Mouse (Mus musculus) kidney, postnatal 14 days (tissue): Measurements from ENCODE around the gene Nell2.
A peak's percentile ranks its signal among the peaks of the same experiment; 100 is the strongest.

ENCODE experiments used
- DNase-seq: peaks from one replicate; pipeline ENCODE4 v3.0.0; 2022; ENCODE audit warnings: mixed read lengths

The Nell2 gene

DNA sequence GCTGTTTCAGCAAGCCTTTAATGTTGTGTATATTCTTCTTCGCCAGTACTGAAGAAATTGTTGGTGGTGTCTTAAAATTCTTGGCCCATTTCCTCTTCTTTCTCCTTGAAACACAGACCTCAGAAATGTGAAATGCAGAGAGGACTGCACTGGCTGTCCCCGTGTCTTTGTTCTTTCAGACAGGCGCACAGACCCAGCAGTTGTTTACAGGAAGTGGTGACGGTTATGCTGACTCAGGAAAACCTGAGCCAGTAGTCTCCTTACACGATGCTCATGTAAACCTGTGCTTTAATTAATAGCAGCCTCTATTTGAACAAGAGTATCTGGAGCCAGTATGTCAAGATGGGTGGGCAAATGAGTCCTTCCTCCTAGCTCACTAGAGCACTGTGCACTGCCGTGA is 61.2 kb downstream of the Nell2 start:
- DNase-seq, result peak; percentile 14

DNA sequence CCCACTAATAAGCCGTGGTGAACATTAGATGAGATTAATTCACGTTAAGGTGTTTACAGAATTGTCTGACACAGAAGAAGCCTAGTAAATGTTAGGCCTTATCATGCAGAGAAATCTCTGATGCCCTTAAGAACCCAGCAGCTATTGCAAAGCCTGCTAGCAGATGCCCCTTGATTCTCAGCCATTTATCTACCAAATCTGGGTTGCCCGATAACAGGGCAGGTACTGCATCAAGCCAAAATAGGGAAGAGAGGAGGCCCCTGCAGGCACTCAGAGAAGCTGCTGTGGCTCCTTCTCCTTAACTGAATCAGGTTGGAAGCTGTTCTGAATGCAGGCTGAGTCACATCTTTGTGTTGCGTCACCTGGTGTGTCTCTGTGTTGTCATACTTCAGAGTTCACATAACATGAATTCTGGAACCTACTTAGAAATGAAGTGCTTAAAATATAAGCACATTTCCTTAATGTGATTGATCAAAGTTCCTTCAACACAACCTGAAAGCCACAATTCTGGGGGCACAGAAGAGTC is 68.3 kb downstream of the Nell2 start:
- no peak for DNase-seq

DNA sequence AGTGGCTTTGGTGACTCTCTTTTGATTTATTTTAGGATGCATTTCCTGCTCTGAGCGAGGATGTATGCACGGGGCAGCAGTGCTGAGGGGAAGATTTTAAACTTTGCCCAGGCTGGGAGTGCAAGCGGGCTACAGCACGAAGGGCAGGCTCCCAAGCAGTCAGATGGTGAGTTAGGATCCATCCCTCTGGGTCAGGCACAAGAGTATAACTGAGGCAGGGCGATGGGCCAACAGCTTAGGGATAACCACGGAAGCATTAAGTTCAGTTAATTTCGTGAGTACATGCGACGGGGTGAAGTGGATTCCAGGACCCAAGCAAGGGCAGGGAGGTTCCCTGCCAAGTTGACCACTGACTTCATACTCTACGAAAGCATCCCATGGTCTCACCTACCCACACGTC is 83.8 kb downstream of the Nell2 start:
- no peak for DNase-seq

DNA sequence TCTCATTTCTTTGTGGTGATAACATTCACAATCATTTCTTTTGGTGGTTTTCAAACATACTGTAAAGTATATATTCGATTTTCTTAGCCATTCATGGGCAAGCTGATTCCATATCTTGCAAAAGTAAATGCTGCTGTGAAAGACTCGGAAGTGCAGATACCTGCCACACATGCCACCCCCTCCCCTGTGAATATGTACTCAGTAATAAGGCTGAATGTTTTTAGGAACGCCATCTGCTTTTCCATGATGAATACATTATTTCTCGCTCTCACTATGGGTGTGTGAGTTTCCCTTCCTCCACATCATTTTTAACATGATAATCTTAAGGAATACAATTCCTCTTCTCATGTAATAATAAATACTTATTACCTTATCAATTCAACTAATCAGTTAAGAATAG is 90.6 kb downstream of the Nell2 start:
- no peak for DNase-seq

DNA sequence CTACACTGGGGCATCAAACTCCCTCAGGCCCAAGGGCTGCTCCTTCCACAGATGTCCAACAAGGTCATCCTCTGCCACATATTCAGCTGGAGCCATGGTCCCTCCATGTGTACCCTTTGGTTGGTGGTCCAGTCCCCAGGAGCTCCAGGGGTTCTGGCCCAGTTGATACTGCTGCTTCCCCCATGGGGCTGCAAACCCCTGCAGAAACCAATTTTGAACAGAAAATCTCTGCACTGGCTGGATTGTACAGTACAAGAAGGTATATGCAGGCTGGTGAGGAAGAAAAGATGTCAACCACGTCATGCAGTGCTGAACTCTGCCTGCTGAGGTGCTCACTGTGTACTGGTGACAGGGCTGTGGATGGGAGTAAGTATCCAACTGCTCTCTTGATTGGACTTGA is 92.1 kb downstream of the Nell2 start:
- DNase-seq, result no peak

DNA sequence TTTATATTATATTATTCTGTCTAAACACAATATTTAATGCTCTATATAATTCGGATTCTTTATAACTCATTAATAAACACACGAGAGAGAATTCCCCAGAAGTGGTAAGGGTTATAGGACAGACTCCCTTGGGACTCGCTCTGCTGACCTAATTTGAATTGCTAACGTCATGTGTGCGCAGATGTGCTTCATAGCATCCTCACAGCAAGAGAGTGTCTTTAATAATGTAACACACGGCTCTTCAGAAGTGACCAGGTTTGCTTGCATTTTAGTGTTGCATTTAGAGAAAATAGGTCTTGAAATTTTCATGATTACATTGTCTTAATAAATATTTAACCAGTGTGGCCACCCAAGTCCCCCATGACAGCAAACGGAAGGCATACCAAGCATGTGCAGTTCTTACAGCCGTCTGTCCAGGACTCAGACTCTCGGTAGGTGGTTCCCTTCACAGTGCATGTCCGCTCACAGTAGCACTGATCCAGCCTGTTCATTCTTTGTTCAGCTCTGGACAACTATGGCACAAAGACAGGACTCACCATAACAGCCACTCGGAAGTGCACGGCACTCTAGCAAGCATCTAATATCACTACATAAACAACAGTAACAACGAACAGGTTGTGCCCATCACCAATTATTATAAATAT is 97.1 kb downstream of the Nell2 start:
- DNase-seq, result no peak

DNA sequence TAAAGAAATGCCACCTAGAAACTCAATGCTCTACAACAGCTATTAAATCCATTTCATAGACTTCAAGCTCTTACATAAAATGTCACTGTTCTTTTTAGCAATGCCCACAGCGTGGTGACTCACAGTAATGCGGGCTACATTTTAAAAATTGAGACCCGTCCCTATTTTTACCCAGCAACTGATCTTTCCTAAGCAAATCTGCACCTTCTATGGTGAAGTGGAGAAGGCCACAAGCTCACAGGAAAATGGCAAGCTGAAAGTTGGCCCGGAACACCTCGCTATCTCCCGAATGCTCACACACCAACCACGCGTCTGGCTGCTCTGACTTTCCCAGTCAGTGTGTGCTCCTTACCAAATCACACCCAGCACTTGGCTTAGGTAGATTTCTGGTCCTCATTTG is 98.4 kb downstream of the Nell2 start:
- DNase-seq, result no peak

DNA sequence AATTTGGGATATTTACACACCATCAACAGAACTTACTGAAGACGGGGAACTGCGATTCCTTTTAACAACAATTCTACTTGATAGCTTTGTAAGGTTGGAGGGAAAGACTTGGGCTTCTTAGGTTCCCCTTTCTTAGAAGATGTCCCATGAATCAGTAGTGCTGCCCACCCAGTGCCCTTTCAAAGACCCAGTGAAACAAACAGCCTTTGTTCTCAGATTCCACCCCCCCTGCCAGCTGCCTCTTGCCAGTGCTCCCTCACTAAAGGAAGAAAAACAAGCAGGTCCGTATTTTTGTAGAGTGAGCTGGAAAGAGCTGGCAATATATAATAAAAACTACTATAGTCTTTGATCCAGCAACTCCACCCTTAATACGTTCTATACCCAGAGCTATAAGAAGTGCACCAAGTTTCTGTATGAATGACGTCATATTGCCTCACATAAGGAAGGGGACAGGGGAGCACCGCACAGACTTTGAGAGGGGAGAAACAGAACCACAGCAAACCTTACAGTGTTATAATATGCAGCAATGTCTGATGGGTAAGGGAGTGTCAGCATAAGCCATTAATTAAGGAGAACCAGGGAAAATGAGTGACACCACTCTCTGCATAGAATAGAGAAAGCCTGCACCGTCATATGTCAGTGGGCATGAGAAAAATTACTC is 100.2 kb downstream of the Nell2 start:
- no peak for DNase-seq

DNA sequence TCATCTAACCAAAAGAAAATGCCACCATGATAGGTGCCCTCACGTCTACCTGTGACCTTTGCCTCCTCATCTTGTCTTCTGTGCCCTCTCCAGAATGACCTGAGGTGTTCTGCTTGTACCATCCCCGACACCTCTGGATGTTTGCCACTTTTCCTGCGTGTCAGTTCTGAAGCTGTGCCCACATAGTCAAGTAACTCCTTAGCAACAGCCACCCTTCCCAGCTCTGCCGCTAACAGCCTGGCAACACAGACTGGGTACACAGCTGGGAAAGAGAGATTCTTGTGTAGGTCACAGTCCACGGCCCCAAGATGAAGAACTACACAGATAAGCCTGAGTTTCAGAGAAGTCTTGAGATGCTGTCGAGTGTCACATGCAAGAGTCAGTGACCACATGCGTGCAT is 103.3 kb downstream of the Nell2 start:
- DNase-seq, result no peak

DNA sequence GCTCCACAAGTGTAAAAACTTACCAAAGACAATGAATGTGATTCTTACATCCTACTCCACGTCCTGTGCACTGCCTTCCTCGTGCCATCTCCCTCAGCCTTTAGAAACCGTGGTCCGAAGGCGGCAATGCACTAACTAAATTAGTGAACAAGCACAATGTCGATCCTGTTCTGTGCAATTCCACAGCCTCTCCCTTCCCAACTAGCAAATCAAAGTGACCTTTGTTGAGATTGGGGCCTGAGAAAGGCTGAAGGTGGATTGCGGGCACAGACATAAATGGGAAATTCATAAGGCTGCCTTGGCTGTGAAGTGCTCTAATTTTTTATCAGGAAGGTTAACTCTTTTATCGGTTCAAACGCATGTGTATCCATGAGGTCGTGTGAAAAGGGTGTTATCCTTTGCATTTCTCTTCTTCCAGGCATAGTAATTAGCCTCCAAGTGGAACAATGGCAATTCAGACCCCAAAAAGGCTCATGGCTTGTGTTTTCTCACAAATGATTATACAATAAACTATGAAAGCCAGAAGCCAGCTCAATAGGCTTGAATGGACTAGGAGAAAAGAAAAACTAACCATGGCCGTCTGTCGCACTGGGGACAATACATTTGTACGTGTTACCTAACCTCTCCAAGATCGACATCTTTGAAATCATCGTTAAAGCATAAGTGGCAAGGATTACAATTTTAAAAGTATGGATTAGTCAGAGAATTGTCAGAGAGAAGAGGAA is 106.0 kb downstream of the Nell2 start:
- no peak for DNase-seq

DNA sequence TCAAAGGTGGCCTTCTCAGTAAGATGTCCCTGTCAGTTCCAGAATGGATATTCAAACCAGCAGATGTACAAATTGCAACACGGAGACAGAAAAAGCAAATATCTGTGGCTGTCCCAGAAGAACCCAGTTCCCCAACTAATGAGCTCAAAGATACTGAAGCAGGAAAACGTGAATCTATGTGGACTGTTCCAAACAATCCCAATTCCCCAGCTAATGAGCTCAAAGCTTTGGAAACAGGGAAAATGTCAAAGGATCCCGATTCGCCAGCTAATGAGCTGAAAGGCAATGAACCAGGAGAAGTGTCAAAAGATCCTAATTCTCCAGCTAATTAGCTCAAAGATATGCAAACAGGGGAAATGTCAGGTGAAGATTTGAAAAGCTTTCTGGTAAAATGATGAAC is 109.7 kb downstream of the Nell2 start:
- DNase-seq, result no peak

DNA sequence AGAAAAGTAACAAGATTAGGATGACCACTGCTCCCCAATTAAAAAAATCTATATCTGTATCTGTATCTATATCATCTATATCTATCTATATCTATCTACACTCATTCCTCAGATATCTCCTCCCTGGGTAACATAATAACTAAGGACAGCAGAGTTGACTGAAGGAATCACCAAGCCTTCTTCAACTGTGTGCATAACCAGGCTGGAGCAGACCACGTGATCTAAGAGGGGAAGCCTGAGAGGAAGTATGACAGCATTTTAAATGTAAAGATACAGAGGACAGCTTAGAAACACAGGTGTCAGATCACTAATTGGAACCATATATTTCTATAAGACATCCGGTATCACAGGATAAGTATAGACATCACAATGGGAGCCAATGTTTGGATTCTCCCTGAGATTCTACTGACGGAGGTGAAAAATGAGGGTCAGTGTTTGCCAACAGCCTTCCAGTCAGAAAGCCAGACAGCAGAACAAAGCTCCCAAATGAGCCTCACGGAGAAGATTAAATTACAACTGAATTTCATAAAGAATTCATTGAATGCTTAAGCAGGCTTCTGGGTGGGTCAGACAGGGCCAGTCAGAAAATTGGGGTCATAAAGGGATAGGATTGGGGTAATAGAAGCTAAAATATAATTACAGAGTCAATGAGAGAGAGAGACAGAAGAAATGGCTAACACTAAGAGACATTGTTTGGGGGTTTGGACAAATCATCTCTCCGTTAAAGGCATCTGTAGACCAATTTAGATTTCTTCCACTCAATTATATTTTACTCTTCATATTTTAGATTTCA is 116.2 kb downstream of the Nell2 start:
- DNase-seq, result no peak

DNA sequence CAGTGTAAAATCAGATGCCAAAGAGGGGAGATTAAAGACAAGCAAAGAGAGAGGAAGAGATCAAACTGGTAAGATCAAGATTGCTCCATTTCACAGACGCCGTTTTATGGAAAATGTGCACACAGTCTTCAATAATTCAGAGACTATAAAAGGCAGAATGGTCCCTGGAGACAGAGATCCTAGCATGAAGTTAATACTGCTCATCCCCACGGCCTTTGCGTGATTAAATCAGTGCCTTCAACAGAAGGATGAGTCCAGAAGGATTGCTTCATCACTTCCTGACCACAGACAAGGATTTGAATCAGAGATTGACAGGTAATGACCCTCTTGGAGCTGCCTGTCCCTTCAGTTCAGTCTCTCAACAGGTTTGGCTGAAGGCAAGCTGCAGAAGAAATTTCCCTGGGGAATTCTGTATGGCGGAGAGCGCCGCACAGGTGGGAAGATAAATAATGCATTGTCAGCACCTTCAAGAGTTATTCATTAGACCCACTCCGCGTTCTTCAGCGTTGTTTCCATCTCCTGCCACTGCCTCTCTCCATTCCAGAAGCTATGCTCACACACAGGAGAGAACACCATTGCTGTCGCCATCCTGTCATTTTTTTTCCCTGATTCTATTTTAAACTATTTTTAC is 118.0 kb downstream of the Nell2 start:
- no peak for DNase-seq

DNA sequence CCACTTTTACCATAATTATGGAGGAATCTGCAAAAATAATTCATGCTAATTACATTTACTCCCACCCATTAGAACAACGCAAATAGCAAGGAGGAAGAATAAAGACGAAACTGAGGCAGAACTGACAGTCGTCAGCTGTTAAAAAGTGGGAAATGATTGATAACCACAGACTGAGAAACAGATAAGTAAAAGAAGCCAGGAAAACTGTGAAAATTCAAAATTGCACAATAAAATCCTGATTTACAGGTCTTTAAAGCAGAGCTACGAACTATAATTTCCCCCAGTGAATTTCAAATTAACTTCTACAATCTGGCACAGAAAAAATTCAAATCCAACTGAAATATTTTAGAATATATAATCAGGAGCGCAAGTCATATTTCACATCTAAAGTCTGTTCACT is 138.0 kb downstream of the Nell2 start:
- DNase-seq, result no peak

DNA sequence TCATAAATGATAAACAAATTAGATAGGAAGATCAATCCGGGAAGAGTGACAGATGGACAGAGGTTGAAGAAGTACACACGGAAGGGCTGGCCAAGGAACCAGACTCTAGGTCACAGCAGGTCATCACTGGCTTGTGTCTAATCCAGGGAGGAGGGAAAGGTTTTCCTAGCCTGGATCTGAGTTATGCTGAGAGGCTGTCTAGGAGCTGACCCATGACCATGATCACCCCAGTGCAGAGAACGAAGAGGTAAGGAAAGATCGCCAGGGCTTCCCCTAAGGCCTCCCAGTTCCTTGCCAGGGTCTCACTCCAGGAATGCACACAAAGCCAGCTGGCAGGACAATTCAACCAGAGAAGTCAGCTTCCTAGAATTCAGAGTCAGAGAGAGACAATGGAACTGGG is 139.4 kb downstream of the Nell2 start:
- no peak for DNase-seq

DNA sequence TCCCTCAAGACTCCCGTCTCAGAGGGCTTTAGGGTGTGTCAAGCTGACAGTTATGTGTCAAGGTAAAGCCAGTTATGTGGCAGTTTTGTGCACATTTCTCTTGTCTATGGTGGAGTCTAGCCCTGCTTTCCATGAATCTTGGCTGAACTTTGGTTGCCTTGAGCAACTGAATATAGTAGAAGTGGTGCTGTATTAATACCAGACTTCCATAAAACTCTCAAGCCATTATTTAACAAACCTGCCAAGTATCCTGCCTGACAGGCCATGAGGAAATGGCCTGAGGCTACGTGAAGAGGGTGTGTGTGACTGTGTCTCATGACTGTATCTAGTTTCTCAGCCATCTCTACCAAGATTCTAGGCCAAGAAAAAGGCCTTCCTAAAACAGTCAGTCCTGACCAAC is 147.5 kb downstream of the Nell2 start:
- no peak for DNase-seq

DNA sequence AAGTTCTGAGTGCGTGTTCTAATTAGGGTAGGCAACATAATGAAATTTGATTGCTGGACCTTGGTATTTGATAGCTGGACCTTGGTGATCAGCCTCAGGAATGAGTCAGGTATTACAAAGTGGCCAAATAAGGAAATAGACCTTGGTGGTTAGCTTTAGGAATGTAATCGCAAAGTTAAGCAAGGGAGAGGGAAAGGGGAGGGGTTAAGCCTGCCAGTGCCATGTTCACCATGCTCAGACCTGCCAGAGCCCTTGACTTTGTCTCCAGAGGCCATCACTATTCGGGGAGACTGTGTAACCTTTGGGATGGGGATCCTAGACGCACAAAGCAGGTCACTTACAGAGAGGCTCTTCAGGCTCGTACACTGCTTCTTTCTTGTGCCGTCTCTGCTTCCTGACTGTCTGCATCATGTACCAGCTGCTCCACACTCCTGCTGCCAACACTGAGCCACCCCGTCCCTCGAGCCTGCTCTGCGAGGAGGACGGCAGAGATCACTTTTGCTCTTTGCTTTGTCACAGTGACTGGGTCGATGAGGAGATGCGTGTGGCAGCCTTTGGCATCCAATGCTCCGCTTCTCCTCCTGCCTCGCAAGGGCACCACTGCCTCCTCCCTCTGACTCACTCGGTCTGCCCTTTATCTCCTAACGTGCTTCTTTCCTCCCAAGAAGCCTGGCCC is 157.5 kb downstream of the Nell2 start:
- DNase-seq, result no peak

DNA sequence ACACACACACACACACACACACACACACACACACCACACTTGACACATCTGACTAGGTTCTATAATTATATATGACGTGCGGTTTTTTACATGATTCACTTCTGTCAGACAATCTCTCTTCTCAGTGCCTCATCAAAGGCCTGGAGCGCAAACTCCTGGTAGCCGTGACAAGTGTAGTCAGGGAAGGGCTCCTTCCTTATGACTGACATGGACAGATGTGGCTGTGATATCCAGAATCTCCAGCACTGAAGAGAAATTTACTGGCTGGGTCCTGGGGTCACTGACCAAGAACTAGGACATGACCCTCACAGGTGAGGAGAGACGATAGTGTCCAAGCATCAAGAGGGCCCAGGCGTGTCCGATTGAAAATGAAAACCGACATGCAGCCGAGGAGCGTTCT is 160.2 kb downstream of the Nell2 start:
- DNase-seq, result no peak

DNA sequence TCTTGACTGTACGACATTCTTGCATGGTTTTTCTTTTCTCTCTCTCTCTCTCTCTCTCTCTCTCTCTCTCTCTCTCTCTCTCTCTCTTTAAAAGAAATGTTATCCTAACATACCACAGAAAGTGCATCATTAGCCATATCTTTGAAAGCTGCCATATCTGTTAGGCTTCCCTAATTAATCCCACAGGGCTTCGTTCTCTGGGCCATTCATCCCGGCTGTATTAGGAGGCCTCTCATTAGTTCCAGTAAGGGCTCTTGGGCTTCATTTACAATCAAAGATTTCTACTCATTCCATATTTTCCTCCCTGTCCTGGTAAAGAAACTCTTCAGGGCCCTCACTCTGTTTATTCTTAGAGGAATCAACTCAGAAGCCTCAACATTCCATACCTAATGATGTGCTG is 161.9 kb downstream of the Nell2 start:
- no peak for DNase-seq

DNA sequence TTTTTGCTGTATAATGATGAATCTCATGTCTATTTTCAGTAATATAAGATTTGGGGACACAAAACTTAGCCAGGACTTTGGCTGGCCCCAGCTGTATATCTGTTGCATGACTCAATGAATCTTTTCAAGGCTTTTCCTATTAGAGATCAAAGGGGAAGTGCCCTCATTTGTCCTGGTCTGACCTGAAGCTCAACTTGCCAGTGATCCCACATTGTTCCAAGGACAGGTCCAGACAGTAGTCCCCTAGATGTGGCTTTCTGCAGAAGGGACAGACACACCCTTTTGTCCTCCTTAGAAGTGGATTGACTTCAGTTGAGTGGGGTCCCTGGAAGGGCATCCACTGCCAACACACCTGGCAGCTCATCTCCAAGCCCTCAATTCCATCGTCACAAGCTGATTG is 173.6 kb downstream of the Nell2 start:
- DNase-seq, result peak; percentile 11

DNA sequence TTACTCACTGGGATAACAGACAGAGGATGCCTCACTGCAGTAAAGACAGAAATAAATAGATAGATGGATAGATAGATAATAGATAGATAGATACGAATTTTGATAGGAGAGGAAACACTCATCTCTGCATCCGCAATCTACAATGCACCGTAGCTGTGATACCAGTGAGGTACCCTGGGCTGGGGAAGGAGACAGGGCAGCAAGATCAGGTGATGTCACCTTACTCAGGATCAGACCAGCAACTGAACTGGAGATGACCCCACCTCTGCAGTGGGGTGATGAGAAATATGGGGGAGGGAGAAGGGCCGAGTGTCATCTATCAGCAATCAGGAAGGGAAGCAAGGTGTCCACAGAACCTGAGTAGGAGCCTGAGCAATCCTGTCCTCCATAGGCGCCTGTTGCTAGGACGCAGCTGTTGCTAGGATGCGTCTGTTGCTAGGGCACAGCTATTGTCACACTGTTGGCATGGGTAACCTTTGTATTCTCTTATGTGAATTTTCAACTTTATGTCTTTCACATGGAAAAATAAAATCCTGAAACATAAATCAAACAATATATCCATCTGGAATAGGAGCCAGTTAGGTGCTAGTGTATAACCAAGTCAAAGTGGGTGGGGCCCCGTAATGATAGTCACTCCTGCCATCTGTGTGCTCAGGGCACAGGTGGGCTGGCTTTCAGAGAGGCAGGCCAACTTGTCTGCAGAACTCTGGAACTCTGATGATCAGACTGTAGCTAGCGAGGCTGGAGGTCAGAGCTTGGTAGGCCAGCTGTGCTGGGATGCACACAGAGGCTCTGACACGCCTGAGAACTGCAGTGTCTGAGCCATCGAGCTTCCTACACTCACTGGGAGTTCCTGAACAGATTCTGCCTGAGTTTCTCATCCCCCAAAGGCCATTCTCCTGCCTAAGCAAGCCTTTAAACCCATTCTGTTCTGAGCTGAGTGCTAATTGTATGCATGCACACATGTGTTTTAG is 193.7 kb downstream of the Nell2 start:
- DNase-seq, result no peak
